Mouse (Mus musculus): ENCODE measurements around the gene Plcb1. TPM values are rescaled to one million over a fixed set of nuclear protein-coding genes. Genes with fewer than 3 reads are reported as not detected.

Plcb1 gene
- total RNA-seq, 2 experiments from 2014 or later = 2.1 TPM; not detected in 1

DNA sequence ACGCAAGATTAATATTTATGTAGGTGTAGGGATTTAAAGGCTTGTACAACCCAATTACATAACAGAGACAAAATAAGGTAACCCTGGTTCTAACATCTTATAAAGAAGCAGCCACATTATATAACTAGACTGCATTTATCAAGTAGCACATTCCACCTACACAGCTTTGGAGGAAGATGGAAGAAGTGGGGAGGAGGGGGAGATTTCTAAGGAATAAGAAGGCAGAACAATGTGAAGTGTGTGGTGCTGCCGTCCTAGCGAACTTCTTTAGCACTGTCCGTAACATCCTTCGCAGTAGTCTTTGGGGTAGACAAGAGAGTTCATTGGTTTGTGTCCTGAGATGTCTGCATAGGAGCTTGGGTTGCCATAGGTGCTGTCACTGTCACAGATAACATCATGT, 111.2 kb downstream of the Plcb1 start:
- ATAC-seq (replicated peaks; ENCODE audit: low FRiP score, poor library complexity, severe bottlenecking) = no peak

DNA sequence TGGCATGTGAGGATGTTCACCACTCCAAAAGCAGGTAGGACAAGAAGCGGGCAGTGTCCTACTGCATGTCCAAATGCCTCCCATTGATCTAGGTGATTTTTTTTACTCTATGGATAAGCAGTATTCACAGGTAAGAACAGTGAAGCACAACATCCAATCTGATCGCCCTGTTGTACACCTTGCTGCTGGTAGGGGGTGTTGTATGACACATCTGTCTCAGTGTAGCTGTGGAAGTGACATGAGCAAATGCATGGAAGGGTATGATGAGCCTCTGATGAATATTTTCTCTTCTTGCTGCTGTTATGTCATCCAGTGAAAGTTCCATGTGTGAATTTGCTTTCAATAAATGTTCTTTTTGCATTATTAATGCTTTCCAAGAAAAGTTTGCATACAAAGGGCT, 115.7 kb downstream of the Plcb1 start:
- no peak for ATAC-seq (replicated peaks; ENCODE audit: low FRiP score, poor library complexity, severe bottlenecking)

DNA sequence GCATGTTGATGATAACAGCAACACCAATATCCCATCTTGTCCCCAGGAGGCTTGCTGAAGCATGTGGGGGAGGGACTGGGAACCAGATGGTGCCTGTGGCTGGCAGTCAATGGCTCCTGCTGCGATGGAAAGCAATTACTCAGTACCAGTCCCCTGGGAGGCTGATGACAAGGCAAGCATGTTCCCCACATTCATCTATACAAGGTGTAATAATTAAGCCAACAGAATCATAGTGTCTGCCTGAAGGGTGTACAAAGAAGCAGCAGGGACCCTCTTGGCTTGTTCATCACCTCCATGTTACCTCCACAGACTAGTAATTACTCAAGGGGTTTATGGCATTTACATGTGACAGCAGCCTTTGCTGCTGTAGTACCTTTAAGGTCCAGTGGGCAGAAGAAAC, 125.0 kb downstream of the Plcb1 start:
- ATAC-seq (replicated peaks; ENCODE audit: low FRiP score, poor library complexity, severe bottlenecking) = no peak

DNA sequence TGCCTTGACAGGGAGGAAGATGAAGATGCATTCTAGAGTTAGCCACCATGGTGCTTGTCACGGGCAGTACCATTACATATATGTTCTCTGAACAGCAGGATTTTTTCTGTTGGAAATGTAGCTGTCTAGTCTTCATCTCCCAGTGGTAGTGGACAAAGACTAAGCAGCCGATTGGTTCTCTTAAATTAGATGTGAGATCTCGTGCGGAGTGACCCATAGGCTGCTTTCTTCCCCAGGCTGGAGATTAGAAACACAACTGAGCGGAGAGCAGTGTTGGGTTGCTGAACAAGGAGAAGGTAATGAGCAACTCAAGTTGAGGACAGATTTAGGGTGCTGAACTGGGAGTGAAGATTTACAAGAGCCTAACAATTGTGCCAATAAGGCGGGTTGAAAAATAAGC, 125.5 kb downstream of the Plcb1 start:
- ATAC-seq (replicated peaks; ENCODE audit: low FRiP score, poor library complexity, severe bottlenecking) = no peak

DNA sequence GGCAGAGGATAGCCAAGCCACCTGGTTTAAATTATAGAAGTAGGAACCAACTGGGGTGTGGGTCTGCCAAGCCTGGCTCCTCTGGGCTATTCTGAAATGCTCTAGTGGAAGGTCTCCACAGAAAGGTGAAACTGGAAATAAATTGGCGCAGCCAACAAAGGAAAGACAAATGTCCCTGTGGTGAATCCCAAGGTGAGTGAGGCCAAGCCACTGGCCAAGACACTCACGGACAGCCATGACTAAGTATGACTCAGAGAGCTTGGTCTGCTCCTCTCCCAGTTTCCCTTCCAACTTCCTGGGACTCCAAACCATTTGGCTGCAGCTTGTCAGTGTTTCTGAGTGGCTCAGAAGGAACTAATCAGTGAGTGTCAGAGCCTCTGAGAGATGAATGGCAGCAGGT, 126.7 kb downstream of the Plcb1 start:
- no peak for ATAC-seq (replicated peaks; ENCODE audit: low FRiP score, poor library complexity, severe bottlenecking)

DNA sequence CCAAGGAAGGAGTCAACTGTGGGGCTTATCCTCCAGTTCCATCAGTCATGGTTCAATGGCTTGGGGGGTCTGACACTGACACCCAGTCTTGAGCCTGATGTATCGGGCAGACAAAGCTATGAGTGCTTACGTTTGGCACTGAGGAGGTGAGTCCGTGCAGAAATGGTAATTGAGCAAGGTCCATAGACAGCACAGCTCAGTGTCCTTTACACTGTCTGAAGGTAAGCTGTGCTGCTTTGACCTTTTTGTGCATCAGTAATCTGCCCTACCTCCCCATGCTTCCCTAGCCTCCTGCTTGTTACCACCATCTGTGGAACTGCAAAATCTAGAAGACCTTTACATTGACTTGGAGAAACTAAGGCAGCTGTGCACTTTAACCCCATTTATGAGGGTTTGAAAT, 127.7 kb downstream of the Plcb1 start:
- no peak for ATAC-seq (replicated peaks; ENCODE audit: low FRiP score, poor library complexity, severe bottlenecking)

DNA sequence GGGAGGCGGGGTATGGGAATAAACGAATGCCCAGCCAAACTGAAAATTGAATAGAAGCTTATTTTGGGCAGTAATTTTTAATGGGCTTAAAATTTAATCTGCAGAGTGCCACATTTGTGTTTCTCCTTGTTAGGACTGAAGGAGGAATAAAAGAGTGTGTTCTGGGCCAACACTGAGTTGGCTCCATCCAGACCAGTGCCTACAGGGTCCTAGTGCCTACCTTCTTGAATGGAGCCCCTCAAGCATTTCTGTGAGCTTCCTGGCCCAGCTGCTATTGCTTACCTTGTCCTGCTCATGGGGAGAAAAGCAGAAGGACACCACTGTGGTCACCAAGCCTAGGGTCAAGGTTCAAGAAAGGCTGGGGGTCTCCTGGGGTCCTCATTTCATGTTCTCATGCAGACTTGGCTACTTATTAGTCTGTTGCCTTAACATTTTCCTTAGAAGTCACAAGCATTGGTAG, 128.3 kb downstream of the Plcb1 start:
- ATAC-seq (replicated peaks; ENCODE audit: low FRiP score, poor library complexity, severe bottlenecking) = no peak

DNA sequence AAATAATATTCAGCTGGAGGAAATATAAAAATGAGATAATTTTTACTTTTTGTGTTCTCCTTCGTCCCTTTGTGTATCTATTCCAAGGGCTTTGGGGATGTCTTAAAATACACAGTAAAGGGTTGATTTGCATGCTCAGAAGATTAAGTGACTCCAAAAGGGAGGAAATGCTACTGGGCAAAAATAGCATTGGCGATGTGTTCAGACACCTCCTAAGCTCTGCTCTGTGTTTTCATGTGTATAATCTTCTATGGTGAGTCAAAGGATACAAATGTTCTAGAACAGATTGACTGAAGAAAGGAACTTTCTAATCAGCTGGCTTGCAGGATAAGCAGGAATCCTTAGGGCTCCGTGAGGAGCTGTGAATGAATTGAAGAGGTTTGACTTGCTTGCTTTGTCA, 129.2 kb downstream of the Plcb1 start:
- no peak for ATAC-seq (replicated peaks; ENCODE audit: low FRiP score, poor library complexity, severe bottlenecking)

DNA sequence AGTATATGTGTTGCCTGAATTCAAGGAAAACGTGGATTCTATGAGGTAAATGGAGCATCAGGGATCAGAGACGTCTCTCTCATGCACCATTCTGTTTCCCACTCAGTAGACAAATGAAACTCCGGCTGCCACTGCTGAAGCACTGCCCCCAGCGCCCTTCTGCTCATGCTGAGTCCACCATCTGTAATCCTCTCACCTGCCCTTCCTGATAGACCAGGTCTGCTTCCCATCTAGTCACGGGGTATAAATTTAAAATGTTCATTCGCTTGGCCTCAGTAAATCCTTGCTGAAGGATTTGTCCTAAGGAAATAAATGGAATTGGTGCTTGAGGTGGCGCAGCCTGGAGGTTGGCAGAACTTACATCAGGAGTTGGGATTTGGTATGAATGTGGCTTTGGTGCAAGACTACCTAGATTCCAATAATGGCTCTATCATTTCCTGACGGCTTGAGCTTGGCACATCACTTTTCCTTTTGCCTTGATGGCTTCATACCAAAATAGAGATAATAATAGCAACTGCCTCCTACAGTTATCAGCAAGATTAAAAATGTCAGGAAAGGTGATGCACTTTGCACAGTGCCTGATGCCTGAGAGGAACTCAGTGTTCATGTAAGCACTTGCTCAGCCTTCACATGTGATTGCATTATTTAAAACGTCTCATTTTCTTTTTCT, 134.9 kb downstream of the Plcb1 start:
- no peak for ATAC-seq (replicated peaks; ENCODE audit: low FRiP score, poor library complexity, severe bottlenecking)

DNA sequence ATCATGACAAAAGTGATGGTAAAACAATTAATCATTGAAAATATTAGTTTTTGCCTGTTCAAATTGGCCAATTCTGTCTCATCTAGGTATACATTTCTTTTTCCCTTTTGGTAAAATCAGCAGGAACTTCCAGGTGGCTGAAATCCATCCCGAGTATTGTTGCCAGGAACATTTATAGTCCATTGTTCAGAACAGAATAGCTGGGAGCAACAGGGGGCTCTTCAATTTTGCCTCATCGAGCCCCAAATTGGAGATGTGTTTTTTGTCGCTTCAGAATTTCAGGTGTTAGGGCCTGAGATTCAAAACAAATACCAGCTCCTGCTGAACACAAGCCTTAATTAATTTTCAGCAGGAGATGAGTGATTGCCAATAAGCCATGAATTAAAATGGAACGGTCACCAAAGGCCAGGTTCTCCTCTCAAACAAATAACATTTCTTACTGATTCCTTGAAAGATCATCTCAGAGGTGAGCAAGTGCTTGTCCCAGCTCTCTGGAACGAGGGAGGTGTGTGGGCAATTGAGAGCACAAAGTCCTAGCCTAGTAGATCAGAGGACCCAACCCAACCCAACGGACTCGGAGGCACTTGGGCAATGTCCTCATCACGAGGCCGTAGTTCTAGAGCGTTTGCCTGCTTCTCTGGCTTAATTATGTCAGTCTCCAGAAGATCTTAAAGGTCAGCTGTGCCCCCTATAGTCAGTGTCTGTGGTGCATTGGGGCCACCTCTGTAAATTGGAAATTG, 136.9 kb downstream of the Plcb1 start:
- ATAC-seq (replicated peaks; ENCODE audit: low FRiP score, poor library complexity, severe bottlenecking) = no peak

DNA sequence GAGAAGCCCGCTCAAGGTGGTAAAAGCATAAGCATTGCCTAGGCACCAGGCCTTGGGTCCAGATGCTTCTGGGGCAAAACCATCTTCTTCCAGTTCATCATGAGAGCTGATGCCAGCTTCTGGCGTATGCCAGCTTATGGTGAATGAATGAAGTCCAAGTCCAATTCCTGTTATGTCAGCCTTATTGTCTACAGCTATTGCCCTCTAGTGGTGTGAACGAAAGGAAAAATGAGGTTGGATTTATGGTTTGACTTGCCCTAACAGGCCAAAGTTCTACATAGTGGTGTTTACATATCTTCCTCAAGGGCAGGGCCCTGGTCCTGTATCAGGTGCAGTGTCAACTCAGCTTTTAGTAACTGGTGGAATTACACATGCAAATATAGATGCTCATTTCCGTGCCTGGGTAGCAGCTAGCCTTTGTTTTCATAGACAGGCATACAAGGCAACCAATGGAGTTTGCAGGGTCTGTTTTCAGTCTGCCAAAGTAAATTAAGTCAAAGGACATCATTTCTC, 138.3 kb downstream of the Plcb1 start:
- no peak for ATAC-seq (replicated peaks; ENCODE audit: low FRiP score, poor library complexity, severe bottlenecking)

DNA sequence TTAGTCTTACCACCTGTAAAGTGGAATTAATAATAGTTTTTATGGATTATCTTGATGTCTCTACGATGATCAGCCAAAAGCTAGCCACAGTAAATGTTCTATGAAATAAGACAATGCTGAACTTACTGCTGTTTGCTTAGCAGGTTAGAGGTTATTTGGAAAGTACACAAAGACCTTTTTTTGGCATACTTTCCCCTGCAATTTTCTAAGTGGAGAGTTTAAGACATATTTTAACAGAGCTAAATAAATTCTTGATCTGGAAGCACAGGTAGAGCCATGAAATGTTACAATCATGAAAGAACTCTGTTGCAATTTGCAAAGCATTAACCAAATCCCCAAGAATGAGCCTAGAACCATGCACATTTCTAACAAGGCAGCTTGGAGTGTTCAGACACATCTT, 140.4 kb downstream of the Plcb1 start:
- no peak for ATAC-seq (replicated peaks; ENCODE audit: low FRiP score, poor library complexity, severe bottlenecking)

DNA sequence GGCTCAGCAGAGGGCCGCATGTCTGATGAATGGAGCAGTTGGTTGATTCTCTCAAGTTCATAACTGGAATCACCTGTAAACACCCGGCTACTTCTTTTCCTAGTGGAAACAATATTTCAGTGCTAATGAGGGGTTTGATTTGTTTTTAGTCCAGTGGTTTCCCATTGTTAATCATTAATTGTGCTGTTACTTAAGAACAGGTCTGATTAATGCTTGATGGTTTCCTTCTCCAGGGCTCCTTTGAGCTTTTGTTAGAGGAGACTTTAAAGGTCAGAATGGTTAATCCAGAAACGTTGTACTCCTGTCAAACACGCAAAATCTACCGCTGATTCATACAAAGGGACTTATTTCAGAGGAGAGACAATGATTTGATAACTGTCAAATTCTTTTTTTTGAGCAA, 141.2 kb downstream of the Plcb1 start:
- no peak for ATAC-seq (replicated peaks; ENCODE audit: low FRiP score, poor library complexity, severe bottlenecking)

DNA sequence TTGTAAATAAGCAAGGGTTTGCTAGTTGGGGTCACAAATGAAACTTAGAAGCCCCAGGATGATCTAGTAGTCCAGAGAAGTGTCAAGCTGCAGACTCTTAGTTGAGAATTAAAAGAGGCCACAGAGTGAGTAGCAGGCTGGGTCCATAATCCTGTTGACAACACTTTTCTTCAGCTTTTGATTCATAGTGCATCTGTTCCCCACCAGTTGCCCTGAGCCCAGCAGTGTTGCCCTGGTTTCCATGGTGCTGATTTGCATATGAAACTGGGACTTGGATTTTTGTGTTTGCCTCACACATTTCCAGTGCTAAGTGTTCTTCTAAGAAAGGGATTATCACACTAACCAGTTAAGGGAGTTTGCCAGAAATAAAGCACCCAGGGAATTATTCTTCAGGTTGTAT, 143.6 kb downstream of the Plcb1 start:
- ATAC-seq (replicated peaks; ENCODE audit: low FRiP score, poor library complexity, severe bottlenecking) = no peak

DNA sequence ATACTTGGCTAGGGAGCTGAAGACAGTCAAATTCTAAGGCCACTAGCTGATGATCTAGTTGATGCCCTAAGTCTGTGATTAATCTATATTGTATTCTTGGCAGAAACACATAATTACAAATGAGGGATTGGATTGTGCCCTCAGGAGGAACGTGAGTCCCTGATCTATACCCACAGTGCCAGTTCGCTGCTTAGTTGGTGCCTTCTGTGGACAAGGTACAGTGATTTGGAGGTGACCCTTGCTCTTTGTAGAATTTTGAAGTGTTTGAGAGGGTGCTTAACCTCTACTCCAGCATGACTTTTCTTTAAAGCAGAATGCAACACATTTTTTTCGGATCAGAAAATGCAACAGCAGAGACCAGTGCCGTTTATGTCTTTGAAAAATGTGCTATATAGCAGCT, 145.1 kb downstream of the Plcb1 start:
- no peak for ATAC-seq (replicated peaks; ENCODE audit: low FRiP score, poor library complexity, severe bottlenecking)

DNA sequence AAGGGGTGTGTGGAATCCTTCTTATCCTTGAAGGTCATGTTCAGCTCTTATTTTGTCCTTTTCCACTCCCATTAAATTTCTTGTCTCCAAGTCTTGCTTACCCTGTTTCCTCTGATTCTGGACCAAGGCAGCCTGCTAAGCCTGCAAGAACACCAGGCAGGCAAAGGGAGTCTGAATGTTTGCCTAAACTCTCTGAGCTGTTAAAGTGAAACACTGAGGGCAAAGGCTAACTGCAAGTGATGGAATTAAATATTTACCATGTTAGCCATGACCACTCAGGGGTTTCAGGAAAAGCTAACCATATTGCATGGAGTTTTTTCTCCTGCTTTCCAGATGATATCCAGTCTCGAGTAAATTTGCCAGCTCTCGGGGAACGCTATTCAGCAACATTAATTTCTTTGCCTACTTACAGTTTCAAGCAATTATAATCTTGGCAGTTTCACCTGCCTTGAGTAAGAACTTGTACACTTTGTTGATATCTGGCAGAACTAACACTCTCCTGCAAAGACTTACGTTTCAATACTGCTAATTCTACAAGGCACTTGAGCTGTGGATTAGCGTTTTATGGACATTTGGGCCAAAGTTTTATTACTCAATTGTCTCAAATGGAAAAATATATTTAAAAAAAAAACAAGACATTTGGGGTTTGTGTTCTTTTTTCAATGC, 146.0 kb downstream of the Plcb1 start:
- no peak for ATAC-seq (replicated peaks; ENCODE audit: low FRiP score, poor library complexity, severe bottlenecking)

DNA sequence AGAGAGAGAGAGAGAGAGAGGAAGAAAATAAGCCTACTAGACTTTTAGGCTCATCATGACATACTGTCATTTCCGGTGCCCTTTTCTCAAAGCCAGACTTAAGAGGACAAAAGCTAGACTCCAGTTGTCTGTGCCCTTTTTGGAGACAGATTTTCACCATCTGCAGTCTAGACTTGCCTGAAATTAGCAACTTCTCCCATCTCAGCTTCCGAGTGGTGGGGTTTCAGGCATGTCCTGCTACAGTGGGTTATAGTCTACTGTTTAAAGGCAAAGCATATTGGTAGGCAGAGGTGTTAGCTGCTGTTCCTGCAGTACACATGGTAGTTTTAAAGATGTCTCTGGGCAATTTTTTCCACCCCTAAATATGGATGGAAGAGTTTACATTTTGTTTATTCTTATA, 149.6 kb downstream of the Plcb1 start:
- no peak for ATAC-seq (replicated peaks; ENCODE audit: low FRiP score, poor library complexity, severe bottlenecking)

DNA sequence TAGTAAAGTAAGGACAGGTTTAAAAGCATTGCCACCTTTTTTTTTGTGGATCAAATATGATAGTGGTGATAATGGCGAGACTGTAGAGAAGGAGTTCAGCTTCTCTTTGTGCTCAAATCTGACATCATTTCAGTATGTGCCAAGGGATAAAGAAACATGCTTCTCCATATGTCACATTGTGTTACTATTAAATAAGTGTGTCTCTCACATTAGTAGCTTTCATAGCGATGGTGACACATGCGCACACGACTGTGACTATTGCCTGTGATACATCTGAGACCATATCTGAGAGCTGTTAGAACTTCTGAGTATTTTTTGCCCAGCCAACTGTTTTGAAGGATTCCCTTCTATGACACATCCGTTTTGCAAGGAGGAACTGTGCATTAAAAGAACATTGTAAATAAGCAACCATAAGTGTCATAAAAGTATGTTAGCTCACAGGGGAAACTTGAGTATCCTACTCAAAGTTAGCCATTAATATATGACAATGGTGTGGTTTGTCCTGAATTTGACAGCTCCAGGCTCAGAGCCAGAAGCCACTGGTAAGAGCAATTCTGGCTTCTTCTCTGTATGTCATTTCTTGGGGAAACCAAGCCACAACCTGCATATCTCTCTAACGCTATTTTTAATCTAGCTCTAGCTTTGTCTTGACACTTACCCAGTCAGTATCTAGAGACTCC, 150.2 kb downstream of the Plcb1 start:
- ATAC-seq (replicated peaks; ENCODE audit: low FRiP score, poor library complexity, severe bottlenecking) = no peak

DNA sequence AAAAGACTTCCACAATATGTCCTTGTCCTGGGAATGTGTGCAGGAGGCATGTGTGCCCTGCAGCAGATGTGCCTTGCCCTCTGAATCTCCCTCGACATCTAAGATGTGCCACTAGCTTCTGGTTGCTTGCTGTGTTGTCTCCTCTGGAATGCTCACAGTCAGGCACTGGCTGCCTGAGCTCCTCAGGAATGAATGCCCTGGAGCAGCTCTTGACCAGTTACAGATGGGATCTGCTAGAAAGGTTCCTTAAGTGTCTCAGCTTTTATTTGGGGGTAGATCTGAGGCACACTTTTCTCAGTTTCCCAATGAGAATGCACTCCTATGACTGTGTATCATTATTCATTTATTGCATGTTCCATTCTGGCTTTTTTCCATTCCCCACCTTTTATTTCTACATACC, 151.8 kb downstream of the Plcb1 start:
- ATAC-seq (replicated peaks; ENCODE audit: low FRiP score, poor library complexity, severe bottlenecking) = no peak

DNA sequence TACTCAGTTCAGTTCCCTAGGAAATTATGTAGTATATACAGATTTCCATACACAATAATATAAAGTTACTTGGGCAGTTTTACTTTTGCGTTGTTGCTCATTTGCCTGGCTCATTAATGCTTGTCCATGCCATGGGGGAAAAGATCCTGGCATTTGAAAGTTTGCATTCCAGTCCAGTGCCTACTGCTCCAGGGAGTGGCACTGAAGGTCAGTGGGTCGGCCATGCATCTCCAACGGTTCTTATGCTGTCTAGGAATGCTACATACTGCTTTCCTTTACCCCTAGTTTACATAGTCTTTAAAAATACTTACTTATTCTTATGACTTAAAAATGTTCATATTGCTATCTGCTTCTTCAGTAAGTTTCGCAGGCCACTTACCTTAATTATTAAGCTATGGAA, 156.2 kb downstream of the Plcb1 start:
- ATAC-seq (replicated peaks; ENCODE audit: low FRiP score, poor library complexity, severe bottlenecking) = no peak
